Comparison of ENCODE assay signal across 21 mouse cellular contexts in genomic region chr15:97067340-97068136, GRCm38 (mm10). TPM values are rescaled to one million over a fixed set of nuclear protein-coding genes. Genes with fewer than 3 reads are reported as not detected.
DNase-seq lines count a peak whose midpoint lies in the region; ATAC-seq lines count a peak whose summit lies in the region.
"Had no signal": no experiment of that assay in that cellular context is flagged by ENCODE, and none has a peak within 500 bp of the region (broad histone marks: within the 10 kb centered on the region; RNA-seq: fewer than 3 reads in every experiment).

No protein-coding gene starts in this region.

- no peaks in the 10 kb centered on the region for H3K9me3 ChIP-seq in heart, embryonic 13.5 days
- H3K9me3 ChIP-seq in liver, embryonic 11.5 days (ENCODE audit: control insufficient read depth, low read length), result no peaks in the 10 kb centered on the region
- no peaks in the 10 kb centered on the region for H3K9me3 ChIP-seq in intestine, embryonic 15.5 days
- H3K9me3 ChIP-seq in liver, embryonic 13.5 days (replicated peaks), result no peaks in the 10 kb centered on the region
- H3K9me3 ChIP-seq in forebrain, embryonic 11.5 days (ENCODE audit: control insufficient read depth, low read length), result no peaks in the 10 kb centered on the region
- H3K9me3 ChIP-seq: embryonic facial prominence, embryonic 12.5 days; midbrain, embryonic 13.5 days had no signal

- DNase-seq in heart, postnatal 10 days, result no peak
- no peak for DNase-seq in liver, embryonic 11.5 days (ENCODE audit: low spot score)
- no peak for DNase-seq in liver
- DNase-seq in liver, embryonic 13.5 days, result no peak
- DNase-seq in thymus, adult 18-20 months, result no peak
- no peak for DNase-seq in forebrain, embryonic 11.5 days (ENCODE audit: low spot score)
- DNase-seq: adrenal gland, postnatal 25 days; B cell, adult 2 months; cerebellum, adult 8-10 months; forebrain, postnatal 0 days; kidney, adult 8-10 months; kidney, postnatal 4 days had no signal

- H3K4me3 ChIP-seq in heart, embryonic 13.5 days, result no peak overlapping the region
- no peak overlapping the region for H3K4me3 ChIP-seq in liver, embryonic 11.5 days (ENCODE audit: low read depth, low read length)
- H3K4me3 ChIP-seq in intestine, embryonic 15.5 days (replicated peaks), result no peak overlapping the region
- no peak overlapping the region for H3K4me3 ChIP-seq in liver, embryonic 13.5 days (replicated peaks)
- H3K4me3 ChIP-seq in forebrain, embryonic 11.5 days (ENCODE audit: low read depth, low read length), result no peak overlapping the region
- H3K4me3 ChIP-seq: embryonic facial prominence, embryonic 12.5 days; midbrain, embryonic 13.5 days had no signal

- H3K27me3 ChIP-seq in heart, embryonic 13.5 days (replicated peaks), result no peaks in the 10 kb centered on the region
- H3K27me3 ChIP-seq in liver, embryonic 11.5 days (replicated peaks; ENCODE audit: control insufficient read depth, insufficient read depth, low read length), result no peaks in the 10 kb centered on the region
- H3K27me3 ChIP-seq in intestine, embryonic 15.5 days (replicated peaks), result no peaks in the 10 kb centered on the region
- H3K27me3 ChIP-seq in liver, embryonic 13.5 days, result no peaks in the 10 kb centered on the region
- no peaks in the 10 kb centered on the region for H3K27me3 ChIP-seq in forebrain, embryonic 11.5 days (ENCODE audit: control insufficient read depth, insufficient read depth, low read length)
- H3K27me3 ChIP-seq: embryonic facial prominence, embryonic 12.5 days; midbrain, embryonic 13.5 days; Patski had no signal

- 22% methylated on average over 8 of the region's 8 CpGs for WGBS in heart, embryonic 13.5 days
- whole genome bisulfite sequencing in liver, embryonic 11.5 days, result 45% methylated on average over 8 of the region's 8 CpGs
- 23% methylated on average over 8 of the region's 8 CpGs for WGBS in intestine, embryonic 15.5 days
- WGBS in liver, embryonic 13.5 days (ENCODE audit: insufficient replicate concordance), result 43% methylated on average over 8 of the region's 8 CpGs
- WGBS in forebrain, embryonic 11.5 days, result 81% methylated on average over 8 of the region's 8 CpGs

- H3K9ac ChIP-seq in heart, embryonic 13.5 days, result peak overlapping the region; percentile 64
- H3K9ac ChIP-seq in liver, embryonic 11.5 days (ENCODE audit: low read depth, low read length), result no peak overlapping the region
- H3K9ac ChIP-seq in intestine, embryonic 15.5 days, result no peak overlapping the region
- H3K9ac ChIP-seq in liver, embryonic 13.5 days, result no peak overlapping the region
- no peak overlapping the region for H3K9ac ChIP-seq in forebrain, embryonic 11.5 days (ENCODE audit: low read length)
- H3K9ac ChIP-seq: embryonic facial prominence, embryonic 12.5 days; forebrain, postnatal 0 days; hindbrain, embryonic 14.5 days; midbrain, embryonic 13.5 days had no signal

- ATAC-seq in heart, embryonic 13.5 days (ENCODE audit: extremely low read depth, insufficient number of reproducible peaks, low FRiP score, low TSS enrichment), result no peak
- no peak for ATAC-seq in liver, embryonic 11.5 days (replicated peaks; ENCODE audit: low FRiP score)
- ATAC-seq in intestine, embryonic 15.5 days, result peak; percentile 39
- ATAC-seq in liver, embryonic 13.5 days (ENCODE audit: low read depth), result no peak
- no peak for ATAC-seq in forebrain, embryonic 11.5 days (replicated peaks; ENCODE audit: low FRiP score)
- ATAC-seq: activated CD4-positive, CD25-positive, alpha-beta regulatory T cell, adult 4 months; forebrain, postnatal 0 days; midbrain, embryonic 13.5 days; Patski had no signal

- intact Hi-C loops in heart, postnatal 10 days (cut with DNase I), result no loop called here

- H3K27ac ChIP-seq in heart, embryonic 13.5 days (replicated peaks), result peak overlapping the region; percentile 77
- H3K27ac ChIP-seq in liver, embryonic 11.5 days (ENCODE audit: low read depth, low read length), result peak overlapping the region; percentile 44; the same call in 1 of the 2 replicates
- 0 out of 2 replicates have a peak overlapping the region, but pooled peaks have one; percentile 27 for H3K27ac ChIP-seq in intestine, embryonic 15.5 days
- H3K27ac ChIP-seq in liver, embryonic 13.5 days, result 0 out of 2 replicates have a peak overlapping the region, but pooled peaks have one; percentile 15
- H3K27ac ChIP-seq in forebrain, embryonic 11.5 days (ENCODE audit: low read depth, low read length), result no peak overlapping the region
- H3K27ac ChIP-seq: embryonic facial prominence, embryonic 12.5 days; hindbrain, embryonic 14.5 days; midbrain, embryonic 13.5 days had no signal

- H3K4me2 ChIP-seq in heart, embryonic 13.5 days, result peak overlapping the region; percentile 20; the same call in 1 of the 2 replicates
- no peak overlapping the region for H3K4me2 ChIP-seq in liver, embryonic 11.5 days
- H3K4me2 ChIP-seq in intestine, embryonic 15.5 days (replicated peaks), result no peak overlapping the region
- peak overlapping the region; percentile 4; the same call in 1 of the 2 replicates for H3K4me2 ChIP-seq in liver, embryonic 13.5 days
- H3K4me2 ChIP-seq in forebrain, embryonic 11.5 days (ENCODE audit: low read depth, low read length, severe bottlenecking), result no peak overlapping the region
- H3K4me2 ChIP-seq: embryonic facial prominence, embryonic 12.5 days; hindbrain, embryonic 14.5 days; midbrain, embryonic 13.5 days had no signal

- peaks cover 24% of the 10 kb centered on the region for H3K4me1 ChIP-seq in heart, embryonic 13.5 days
- peaks cover 6% of the 10 kb centered on the region; the same call in 1 of the 2 replicates for H3K4me1 ChIP-seq in liver, embryonic 11.5 days (replicated peaks; ENCODE audit: control insufficient read depth, insufficient read depth, low read length)
- H3K4me1 ChIP-seq in intestine, embryonic 15.5 days (replicated peaks), result no peaks in the 10 kb centered on the region
- peaks cover 9% of the 10 kb centered on the region; the same call in 1 of the 2 replicates for H3K4me1 ChIP-seq in liver, embryonic 13.5 days (replicated peaks)
- H3K4me1 ChIP-seq in forebrain, embryonic 11.5 days (replicated peaks; ENCODE audit: control insufficient read depth, insufficient read depth, low read length), result no peaks in the 10 kb centered on the region
- H3K4me1 ChIP-seq: embryonic facial prominence, embryonic 12.5 days had no signal

- no peaks in the 10 kb centered on the region for H3K36me3 ChIP-seq in heart, embryonic 13.5 days
- no peaks in the 10 kb centered on the region for H3K36me3 ChIP-seq in liver, embryonic 11.5 days (ENCODE audit: control insufficient read depth, insufficient read depth, low read length)
- H3K36me3 ChIP-seq in intestine, embryonic 15.5 days, result no peaks in the 10 kb centered on the region
- H3K36me3 ChIP-seq in liver, embryonic 13.5 days, result no peaks in the 10 kb centered on the region
- no peaks in the 10 kb centered on the region for H3K36me3 ChIP-seq in forebrain, embryonic 11.5 days (ENCODE audit: control insufficient read depth, insufficient read depth, low read length)
- H3K36me3 ChIP-seq: embryonic facial prominence, embryonic 12.5 days; midbrain, embryonic 13.5 days had no signal

RNA-seq across cellular contexts. Expression of gene Slc38a4, which starts 11.8 kb away (rescaled TPM):
- polyA plus RNA-seq in heart, embryonic 13.5 days (2015; fragmentation: Nextera tagmentation; extraction: Ambion mirVana), result 110 and 111 TPM in 2 replicates
- 10 to 100 TPM; 61.5 to 61.8 TPM for total RNA-seq in heart, postnatal 10 days (2021)
- 74.8 and 84.2 TPM in 2 replicates for polyA plus RNA-seq in liver, embryonic 11.5 days (2014; fragmentation: Nextera tagmentation; extraction: Ambion mirVana)
- 42.9 and 50.5 TPM in 2 replicates for polyA plus RNA-seq in intestine, embryonic 15.5 days (2015; fragmentation: Nextera tagmentation; extraction: Ambion mirVana)
- 38.3 and 50.7 TPM in 2 replicates for polyA plus RNA-seq in liver, embryonic 13.5 days (2015; fragmentation: Nextera tagmentation; extraction: Ambion mirVana)
- 20.5 TPM in 2 replicates for polyA plus RNA-seq in forebrain, embryonic 11.5 days (2014; fragmentation: Nextera tagmentation; extraction: Ambion mirVana)
- total RNA-seq: common myeloid progenitor, adult 5-6 weeks; granulocyte monocyte progenitor cell, adult 5-6 weeks had no signal
- polyA plus RNA-seq: activated CD4-positive, CD25-positive, alpha-beta regulatory T cell, adult 4 months had no signal

Comparison
In these comparisons a context has a peak if more than half of its experiments do, and no peak if none do; other contexts are left out.
1. H3K4me2 ChIP-seq: peak in heart, embryonic 13.5 days (single experiment) and liver, embryonic 13.5 days (single experiment); none in liver, embryonic 11.5 days (single experiment), intestine, embryonic 15.5 days (single experiment) and forebrain, embryonic 11.5 days (single experiment).